Mouse (Mus musculus): ENCODE results near the gene Sgsm3.

Sgsm3 gene

DNA sequence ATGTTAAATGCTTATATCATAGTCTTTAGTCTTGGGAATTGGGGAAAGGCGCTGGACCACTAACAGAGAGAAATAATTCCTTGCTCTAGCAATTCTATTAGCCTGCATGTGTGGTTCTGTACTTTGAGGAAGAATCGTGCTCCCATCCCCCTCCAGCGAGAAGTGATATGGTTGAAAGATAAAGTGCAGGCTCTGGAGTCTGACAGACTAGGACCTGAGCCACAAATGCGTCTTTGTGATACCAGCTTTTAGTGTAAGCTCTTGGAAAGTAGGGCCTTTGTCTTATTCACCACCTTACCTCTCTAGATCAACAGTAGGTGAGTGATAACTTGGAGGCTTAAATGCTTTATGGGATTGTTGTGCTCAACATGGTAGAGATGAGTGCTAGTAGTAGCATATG, 3.6 kb downstream of the Sgsm3 start:
- no peak for DNase-seq (ENCODE audit: low spot score)

DNA sequence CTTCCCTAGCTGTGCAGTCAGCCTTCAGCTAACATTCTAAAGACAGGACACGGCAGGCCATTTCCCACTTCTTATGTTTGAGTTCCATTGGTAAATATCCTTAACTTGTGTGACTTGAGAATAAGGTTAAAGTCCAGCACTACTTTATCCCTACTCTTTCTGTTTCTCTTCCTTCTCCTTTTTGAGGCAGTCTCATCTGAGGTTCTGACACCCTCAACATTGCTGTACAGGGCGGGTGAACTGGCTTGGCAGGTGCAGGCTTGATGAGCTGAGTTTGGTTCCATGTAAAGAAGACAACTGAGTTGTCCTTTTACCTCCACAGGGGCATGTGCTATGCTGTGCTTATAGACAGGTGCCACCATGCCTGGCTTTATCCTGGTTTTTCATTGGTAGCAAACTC, 5.7 kb downstream of the Sgsm3 start:
- DNase-seq (ENCODE audit: low spot score): no peak

GRCm38 (mm10) chr15:80988331-80988730, 10.8 kb downstream of the Sgsm3 start:
- no peak for DNase-seq (ENCODE audit: low spot score)

DNA sequence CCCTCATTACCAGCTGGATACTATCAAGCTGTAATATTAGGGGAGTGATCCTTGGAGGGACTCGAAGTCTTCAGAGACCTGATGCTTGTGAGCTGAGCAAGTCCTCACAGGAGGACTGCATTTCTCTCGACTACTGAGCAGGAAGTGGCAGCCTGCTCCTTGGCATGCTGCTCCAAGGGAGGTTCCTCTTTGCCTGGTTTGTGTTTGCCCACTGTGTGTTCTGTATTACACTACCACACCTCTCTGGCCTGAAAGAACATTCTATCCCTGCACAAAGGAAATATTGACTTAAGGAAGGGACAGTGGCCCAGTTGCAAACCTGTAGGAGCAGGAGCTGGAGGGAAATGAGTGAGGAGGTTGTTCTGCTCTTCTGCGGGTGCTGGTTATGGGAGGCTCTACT, 12.1 kb downstream of the Sgsm3 start:
- no peak for DNase-seq (ENCODE audit: low spot score)

- no peak for DNase-seq (ENCODE audit: low spot score)
These were observed 17.4 kb downstream of the Sgsm3 start for GRCm38 (mm10) chr15:80994959-80995358.

DNA sequence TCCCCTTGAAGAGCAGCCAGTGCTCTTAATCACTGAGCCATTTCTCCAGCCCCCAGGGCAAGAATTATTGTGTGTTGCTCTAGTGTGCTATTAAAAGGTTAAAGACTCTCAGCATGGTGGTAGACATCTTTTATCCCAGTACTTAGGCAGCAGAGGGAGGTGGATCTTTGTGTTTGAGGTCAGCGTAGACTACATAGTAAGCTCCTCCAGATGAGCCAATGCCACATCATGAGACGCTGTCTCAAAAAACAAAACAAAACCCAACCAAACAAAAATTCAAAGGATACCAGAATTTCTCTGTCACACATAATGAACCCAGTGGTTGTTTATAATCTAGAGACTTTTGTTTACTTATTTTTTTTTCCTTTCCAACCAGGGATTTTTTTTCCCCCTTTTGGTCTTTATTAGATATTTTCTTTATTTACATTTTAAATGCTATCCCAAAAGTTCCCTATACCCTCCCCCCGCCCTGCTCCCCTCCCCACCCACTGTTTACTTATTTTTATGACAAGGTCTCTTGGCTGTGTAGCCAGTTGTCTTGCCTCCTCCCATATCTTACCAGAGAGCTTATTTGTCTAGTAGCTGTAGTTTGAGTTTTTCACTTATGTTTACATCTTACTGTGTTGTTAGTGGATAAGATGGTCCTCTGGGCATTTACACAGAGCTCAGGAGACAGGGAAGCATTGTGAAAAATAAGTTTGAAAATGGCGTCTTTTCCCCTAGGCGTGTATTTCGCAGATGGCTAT, 18.7 kb downstream of the Sgsm3 start:
- no peak for DNase-seq (ENCODE audit: low spot score)

DNA sequence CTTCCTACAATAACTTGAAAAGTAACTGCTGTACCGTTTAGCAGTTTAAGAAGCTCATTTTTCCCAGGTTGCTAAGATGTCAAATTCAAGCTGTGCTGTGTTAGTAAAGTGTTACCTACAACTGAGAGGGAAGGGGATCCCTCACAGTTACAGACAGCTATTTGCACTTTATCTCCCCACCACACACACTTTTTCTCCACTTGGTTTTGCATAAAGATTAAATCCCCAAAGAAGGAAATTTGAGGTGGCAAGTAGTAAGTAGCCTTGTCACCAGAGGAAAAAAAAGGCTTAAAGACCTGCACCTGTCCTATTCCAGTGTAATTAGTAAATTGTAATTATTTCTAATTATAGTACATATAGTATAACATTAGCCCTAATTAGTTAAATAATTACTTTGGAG, 19.5 kb downstream of the Sgsm3 start:
- DNase-seq (ENCODE audit: low spot score): no peak

DNA sequence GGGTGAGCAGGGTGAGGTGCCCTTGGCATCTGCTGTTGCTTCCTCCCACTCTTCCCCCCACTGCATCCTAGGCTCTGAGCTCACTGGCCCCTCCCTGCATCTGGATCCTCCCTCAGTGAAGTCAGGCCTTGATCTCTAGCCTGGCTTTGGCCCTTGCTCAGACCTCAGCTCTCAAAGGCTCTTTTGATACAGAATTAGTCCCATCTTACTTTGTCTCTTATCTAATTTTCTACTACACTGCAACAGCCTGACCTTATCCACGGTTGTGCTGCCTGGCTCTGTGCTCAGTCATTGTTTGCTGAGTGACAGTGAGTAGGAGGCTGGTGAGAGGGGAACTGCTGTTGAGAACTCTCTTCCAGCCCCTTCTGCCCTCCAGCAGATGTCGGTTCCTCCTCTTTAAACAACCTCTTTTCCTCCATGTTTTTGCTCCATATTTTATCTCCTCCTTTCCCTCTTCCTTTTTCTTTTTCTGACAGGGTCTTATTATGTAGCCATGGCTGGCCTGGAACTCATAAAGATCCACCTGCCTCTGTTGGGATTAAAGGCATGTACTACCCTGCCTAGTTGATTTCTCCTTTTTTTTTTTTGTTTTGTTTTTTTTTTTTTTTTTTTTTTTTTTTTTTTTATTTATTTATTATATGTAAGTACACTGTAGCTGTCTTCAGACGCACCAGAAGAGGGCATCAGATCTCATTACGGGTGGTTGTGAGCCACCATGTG, 23.0 kb downstream of the Sgsm3 start:
- DNase-seq (ENCODE audit: low spot score): no peak

- DNase-seq (ENCODE audit: low spot score): no peak
These were observed 28.7 kb downstream of the Sgsm3 start for GRCm38 (mm10) chr15:81006127-81006735.

DNA sequence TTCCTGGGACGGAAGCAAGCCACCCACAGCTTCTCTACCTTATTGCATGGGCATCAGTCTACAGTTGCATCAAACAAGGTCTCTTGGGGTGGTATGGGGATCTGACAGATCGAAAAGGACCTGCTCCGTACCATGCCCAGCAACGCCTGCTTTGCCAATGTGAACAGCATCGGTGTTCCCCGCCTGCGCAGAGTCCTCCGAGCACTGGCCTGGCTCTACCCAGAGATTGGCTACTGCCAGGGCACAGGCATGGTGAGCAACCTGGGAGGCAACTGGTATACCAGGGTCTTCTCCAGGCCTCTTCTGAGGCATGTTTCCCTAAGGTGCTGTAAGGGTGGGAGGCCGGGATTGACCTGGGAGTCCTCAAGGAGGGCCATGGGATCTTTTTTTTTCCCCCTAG, 29.8 kb downstream of the Sgsm3 start:
- DNase-seq (ENCODE audit: low spot score): no peak

- no peak for DNase-seq (ENCODE audit: low spot score)
These were observed 30.3 kb downstream of the Sgsm3 start for GRCm38 (mm10) chr15:81007905-81008304.

GRCm38 (mm10) chr15:81008689-81009123, 31.1 kb downstream of the Sgsm3 start:
- DNase-seq (ENCODE audit: low spot score): no peak

- no peak for DNase-seq (ENCODE audit: low spot score)
These were observed 32.5 kb downstream of the Sgsm3 start for GRCm38 (mm10) chr15:81010114-81010513.

GRCm38 (mm10) chr15:81011523-81011922, 34.0 kb downstream of the Sgsm3 start:
- DNase-seq (ENCODE audit: low spot score): no peak

DNA sequence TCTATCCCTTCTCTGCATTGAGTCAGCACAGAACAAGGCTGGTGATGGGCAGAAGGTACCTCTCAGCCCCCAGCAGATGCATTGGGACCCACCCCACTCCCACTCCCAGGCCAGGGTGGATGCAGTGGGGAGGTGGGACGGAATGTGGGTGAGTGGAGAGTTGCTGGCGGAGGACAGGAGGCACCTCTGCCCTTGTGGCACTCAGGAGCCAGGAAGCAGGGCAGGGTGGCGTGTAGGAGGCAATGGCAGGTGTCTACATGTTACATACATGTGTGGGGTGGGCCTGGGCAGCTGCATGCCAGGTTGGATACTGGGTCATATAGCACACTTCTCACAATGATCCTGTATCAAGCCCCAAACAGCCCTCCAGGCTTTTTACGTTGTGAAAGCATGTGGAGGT, 34.8 kb downstream of the Sgsm3 start:
- DNase-seq (ENCODE audit: low spot score): no peak

DNA sequence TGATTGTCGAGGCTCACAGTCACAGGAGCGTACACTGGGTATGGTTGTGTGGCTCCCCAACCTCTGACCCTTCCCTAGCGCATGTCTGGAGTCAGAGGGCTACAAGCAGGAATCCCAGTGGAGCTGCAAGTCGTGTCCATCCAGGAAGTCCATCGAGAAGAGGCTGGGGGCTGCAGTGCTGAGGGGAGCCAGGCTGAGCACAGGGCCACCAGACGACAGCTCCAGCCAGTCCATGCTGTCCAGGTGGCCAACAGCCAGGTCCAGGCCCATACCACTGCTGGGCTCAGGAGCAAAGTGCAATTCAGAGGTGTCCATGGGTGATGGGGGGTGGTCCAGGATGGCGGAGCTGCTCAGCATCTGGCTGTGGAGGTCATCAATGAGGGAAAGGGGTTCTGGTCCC, 35.6 kb downstream of the Sgsm3 start:
- no peak for DNase-seq (ENCODE audit: low spot score)

DNA sequence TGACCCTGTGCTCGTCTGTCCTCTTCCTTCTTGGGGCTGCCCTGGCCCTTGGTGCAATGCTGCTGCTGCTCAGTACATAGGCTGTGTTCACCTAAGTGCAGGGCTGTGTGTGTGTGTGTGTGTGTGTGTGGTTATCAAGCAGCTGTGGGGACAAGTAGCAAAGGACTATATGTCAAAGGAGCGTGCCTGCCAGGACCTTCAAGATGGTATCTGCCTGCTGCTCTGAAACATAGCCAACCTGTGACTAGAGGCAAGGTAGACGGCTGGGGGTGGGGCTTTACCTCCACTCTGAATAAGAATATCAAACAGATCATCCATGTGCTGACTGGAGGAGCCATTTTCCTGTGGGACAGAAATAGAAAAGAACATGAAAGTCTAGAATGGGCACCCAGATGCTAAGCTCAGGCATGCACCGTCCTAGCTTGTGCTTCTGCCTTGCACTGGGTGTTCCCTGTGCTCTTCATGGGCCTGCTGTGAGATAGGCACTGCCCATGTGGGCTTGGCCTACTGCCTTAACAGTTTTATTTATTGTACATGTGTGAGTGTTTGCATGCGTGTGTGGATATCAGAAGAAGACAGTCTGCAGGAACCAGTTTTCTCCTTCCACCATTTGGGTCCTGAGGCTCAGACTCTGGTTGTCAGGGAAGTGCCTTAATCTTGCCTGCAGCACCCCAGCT, 37.6 kb downstream of the Sgsm3 start:
- no peak for DNase-seq (ENCODE audit: low spot score)

- no peak for DNase-seq (ENCODE audit: low spot score)
These were observed 38.9 kb downstream of the Sgsm3 start for GRCm38 (mm10) chr15:81016488-81016887.

DNA sequence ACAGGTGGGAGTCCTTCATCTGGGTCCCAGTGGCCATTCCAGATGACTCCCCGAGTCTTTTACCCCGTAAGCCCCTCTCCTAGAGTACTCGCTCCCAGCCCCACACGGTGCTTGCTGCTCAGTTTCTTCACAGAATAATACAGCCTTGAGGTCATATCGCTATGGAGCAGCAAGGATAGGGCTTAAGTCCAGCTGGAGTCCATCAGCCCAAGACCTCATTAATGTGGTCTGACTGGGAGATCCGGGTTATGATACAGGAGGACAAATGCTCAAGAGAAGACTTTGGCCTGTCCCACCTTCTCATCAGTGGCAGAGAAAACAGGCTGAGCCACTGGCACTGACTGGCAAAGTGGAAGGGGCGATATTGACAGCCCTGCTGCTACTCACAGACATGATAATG, 39.7 kb downstream of the Sgsm3 start:
- DNase-seq (ENCODE audit: low spot score): no peak

DNA sequence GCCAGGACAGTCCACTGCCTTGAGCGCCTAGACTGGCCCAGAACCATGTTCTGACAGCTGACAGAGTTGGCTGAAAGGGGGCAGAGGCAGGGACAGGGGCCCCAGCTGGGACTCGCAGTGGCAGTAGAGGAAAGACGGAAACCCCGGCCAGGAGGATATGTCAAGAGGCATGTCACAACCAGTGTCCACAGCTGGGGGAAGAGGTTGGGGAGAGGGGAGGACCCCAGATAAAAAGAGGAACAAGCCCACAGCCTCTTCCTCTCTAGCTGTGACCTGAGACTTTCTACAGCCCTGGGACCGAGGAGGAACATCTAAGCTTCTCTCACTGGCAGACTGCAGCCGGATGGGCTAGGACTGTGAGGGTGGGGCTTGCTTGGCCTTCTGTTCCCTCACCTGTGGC, 43.8 kb downstream of the Sgsm3 start:
- DNase-seq (ENCODE audit: low spot score): no peak

GRCm38 (mm10) chr15:81022437-81022836, 44.9 kb downstream of the Sgsm3 start:
- no peak for DNase-seq (ENCODE audit: low spot score)

DNA sequence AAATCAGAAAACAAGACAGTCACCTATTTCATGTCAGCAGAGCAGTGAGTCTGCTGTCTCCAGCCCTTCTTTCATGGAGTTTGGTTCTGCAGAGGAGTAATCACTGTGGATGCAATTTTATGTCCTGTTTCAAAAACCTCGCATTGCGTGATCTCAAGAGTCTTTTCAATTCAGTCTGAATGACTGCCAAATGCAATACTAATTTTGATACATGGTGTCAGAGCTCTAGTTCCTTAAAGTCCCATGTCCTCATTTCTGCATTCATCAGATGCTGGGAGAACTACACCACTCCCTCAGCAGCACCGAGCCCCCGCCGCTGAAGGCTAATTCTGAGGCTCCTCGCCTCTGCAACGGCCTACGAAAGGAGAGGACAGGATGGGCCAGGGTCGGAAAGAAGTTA, 46.3 kb downstream of the Sgsm3 start:
- no peak for DNase-seq (ENCODE audit: low spot score)

GRCm38 (mm10) chr15:81026901-81027300, 49.3 kb downstream of the Sgsm3 start:
- no peak for DNase-seq (ENCODE audit: low spot score)

Data from urinary bladder, postnatal 10 days (tissue).